Mouse (Mus musculus) heart, postnatal 14 days (tissue): ENCODE measurements around the gene Nyap2. TPM values are rescaled to one million over a fixed set of nuclear protein-coding genes. Genes with fewer than 3 reads are reported as not detected.
A peak's percentile ranks its signal among the peaks of the same experiment; 100 is the strongest.

Source experiments
- DNase-seq, 2 experiments: peaks; one replicate each; pipeline ENCODE4 v3.0.0; 2021 to 2022
- intact Hi-C: fragments of 180-260 bp; cut with DNase I; formaldehyde crosslinking; loops from one replicate; pipeline ENCODE4 v1.15.1; 2025
- long read RNA-seq, 2 experiments: library from polyadenylated mRNA; stranded (forward); transcript quantifications; one replicate each; pipeline ENCODE4 v2.0.0; 2021
- total RNA-seq, 2 experiments: library from RNA; stranded (reverse); gene quantifications; 2 replicates each; pipeline ENCODE4 v1.2.3; 2021

The Nyap2 gene
- total RNA-seq = not detected
- long read RNA-seq, experiment 1 = 0 reads
- long read RNA-seq, experiment 2 = 0 reads

DNA sequence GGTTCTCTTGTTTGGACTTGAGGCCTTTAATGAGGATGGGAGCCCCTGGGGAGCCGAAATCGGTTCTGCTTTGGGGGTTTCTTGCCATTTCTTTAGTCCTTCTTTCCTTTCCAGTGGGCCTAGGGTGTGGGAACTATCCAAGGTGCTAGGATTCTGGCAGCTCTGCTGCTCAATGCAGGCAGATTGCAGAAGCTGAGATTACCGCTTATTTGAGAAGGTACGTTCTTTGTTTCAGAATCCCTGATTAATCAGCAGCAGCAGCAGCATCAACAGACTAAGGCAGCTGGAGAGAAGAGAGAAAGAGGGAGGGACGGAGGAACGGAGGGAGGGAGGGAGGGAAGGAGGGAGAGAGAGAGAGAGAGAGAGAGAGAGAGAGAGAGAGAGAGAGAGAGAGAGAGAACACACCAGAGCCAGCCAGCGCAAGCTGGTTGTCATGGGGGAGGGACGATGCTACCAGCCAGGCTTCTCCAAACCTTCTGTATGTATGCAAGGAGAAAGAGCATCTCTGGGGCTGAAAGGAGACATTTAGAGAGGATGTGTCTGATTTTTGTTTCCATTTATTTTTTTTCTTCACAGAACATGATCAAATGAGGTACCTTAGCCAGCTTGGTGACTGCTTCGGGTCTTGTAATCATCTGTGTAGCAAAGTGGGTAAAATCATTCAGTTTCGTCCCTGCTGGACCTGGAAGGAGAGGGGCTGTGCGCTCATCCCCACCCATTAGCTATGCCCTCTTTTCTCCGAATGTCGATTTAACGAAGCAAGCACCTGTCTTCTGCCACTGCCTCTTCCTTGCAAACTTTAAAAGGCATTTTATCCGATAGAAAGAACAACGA, at the start of gene Nyap2:
Nyap2 (plus strand) TSS at position 120 of the 834 bp plus-strand sequence.
- DNase-seq = peak in 1 of 2 experiments; percentile 9
- intact Hi-C loops = no loop called here

DNA sequence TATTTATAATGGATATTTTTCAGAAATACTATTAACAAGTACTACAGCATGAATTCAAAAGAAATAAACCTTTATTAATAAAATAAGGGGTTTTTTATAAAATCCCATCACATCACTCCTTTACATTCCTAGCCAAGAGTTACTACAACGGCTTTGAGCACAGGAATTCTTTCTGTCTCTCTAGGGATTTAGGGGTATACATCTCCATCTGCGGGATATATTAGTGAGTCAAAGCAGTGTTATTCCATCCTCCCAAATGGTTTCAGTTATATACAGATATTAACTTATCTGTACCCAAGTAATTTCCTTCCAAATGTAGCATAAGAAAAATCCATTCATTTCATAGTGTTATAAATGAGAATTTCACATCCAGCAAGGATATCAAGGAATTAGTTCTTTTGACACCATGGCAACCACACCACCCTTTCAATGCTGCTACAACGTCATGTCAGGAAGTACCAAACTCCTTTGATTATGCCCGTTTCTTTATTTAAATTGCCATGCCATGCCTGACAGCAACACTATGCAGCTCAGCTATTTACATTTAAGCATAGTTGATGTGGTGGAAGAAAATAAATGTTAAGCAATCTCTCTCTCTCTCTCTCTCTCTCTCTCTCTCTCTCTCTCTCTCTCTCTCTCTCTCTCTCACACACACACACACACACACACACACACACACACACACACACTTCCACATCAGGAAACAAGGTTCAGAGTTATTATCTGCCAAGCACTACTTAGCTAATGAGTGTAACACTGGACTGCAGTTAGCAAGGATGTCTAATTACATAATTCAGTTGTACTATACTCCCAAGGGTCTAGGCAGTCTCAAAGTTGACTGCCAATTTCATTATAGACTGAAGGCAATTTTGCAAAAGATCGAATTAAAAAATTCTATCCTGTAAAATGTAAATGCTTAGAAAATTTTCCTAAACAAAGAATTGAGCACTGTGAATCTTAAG, 33.6 kb upstream of the Nyap2 start:
- intact Hi-C loops = no loop called here
- no peak for DNase-seq

DNA sequence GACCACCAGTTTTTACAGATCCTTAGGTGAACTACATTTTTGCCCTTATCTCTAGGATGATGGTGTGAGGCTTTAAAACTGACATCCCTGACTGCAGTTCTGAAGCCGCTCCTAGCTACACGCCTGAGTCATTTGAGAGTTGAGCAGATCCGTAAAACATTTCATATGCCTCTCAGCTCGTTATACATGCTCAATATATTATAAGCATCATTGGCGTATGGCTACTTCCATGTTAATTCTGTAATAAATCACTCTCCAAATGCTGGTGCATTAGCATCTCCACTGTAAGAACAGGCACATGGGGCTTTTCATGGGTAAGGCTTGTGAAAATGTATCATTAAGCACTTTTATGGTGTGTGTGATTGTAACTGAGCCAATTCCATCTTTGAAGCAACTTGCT, 18.4 kb upstream of the Nyap2 start:
- DNase-seq = no peak
- intact Hi-C loops = no loop called here

DNA sequence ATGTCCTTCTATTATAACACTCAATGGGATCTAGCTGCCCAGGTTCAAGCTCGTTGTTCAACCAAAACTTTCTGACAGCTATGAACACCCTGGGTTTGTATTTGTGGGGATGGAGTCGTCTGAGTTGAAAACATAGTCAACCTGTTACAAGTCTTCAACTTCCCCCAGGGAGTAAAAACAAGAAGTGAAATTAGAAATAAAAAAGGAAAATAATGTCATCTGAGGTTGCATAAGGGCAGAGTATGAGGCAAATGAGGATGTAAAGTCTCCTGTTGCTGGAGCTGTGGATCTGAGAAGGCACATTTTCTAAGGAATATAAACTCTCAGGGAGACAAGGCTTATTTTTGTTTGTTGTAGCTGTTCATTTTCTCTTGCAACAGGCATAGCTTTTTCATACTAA, 17.9 kb upstream of the Nyap2 start:
- intact Hi-C loops = no loop called here
- DNase-seq = no peak

DNA sequence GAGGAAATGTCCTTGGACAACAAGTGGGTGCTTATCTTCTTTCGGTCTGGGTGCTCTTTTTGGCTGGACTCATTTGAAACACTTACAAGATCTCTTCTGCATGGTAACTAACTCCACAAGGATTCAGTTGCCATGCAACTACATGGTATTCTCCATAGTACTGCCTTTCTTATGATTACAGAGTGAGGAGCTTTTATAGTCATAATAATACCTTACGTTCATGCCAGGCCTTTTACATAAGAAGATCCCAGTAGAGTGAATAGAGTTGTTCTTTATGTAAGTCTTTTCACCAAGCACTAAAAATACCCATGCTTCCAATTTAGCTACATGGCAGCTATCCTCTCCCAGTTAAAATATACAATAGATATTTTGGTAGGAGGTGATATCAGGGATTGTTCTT, 13.9 kb upstream of the Nyap2 start:
- intact Hi-C loops = no loop called here
- no peak for DNase-seq

DNA sequence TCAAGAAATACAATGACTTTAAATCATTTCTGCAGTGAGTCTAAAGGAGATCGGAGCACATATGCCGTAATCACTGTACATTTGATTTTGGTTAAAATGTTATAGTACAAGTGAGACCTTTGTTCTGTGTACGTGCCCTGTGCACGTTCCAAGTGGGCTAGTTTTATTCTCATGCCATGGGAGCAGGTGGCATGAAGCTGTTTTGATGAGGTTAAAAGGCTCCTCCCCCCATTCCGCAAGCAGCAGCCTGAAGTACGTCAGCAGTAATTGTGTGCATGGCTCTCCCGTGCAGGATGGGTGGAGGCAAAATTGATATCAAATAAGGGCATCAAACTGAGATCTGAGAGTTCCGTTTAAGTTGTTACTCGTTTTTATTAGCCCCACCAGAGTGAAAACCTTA, 491 bp upstream of the Nyap2 start:
- no peak for DNase-seq
- intact Hi-C loops = no loop called here

DNA sequence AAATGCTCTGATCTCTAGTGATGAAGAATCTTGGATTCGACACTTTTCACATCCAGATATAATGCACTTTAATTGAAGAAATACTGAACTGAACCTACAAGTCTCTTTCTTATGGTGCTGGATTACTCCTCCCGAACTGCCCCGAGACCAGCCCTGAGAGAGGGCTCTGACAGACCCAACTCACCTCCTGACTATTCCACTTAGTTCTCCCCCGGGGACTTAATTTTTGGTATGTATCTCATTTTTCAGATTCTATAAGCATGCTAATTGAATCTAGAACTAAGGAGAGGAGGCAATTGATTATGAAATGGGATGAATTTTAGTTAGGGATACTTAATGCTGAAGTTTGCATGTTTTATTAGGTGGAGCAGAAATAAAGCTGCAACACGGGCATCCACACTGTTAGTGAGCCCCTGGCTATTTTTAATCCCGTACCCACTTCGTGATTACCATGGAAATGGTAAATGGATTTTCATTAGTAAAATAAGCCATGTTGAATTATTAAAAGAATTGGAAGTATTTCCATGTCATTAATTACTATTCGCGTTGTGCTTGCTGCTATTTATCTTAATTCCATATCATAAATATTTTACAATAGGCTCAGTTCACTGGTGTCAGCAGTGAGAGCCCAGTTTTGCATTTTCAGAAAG, 1.0 kb downstream of the Nyap2 start:
- intact Hi-C loops = no loop called here

DNA sequence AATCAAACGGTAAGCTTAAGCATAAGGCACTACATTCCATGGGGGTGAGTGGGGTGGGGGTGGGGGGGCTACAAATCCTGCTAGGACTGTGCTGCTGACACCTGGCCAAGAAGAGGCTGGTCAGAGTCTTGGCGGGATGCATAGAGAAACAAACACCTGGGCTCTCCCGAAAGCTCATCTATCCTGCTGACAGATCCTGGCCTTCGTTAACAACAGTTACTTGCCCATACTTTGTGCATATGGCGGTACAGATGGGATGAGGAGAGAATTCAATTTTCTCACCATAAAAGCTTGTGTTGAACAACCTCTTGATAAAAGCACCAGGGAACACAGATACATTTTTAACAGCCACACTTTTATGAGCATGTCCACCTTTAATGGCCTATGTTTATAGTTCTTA, 10.7 kb downstream of the Nyap2 start:
- intact Hi-C loops = no loop called here

More for the DNA sequence above, 1.0 kb downstream of the Nyap2 start:
- no peak for DNase-seq

DNA sequence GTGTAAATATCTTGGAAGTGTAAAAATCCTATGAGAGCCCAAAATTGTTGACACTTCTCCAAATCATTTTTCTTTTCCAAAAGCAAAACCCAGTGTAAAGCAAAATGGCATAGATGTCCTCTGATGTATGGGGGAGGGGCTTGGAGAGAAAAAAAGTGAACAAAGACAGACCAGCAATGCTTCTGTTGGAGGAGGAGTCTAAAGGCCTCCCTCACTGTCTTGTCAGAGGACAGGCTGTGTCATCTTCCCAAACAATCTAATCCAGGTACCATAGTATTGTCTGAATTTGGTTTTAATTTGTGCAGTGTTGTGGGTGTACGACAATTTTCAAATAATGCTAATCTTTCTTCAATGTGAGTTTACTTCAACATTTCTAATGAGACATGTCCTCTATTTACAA, 13.7 kb downstream of the Nyap2 start:
- no peak for DNase-seq
- intact Hi-C loops = no loop called here

More for the DNA sequence above, 10.7 kb downstream of the Nyap2 start:
- DNase-seq = no peak

DNA sequence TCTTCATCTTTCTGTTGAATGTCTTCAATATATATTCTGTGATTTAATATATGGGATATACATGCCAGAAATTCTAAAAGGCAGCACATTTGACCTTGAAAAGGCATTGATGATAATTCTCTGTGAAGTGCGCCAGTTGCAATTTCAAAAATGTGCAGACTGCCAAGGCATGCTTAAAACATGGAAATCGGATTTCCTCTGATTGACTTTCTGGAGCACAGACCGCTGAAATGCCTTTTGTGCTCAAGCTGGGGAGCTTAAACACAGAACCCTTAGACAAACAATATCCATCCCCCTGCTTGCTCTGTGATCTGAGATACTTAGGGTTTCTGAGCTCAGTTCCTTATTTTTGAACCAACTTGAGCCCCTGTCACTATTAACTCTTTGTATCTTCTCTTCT, 14.2 kb downstream of the Nyap2 start:
- intact Hi-C loops = no loop called here
- no peak for DNase-seq

DNA sequence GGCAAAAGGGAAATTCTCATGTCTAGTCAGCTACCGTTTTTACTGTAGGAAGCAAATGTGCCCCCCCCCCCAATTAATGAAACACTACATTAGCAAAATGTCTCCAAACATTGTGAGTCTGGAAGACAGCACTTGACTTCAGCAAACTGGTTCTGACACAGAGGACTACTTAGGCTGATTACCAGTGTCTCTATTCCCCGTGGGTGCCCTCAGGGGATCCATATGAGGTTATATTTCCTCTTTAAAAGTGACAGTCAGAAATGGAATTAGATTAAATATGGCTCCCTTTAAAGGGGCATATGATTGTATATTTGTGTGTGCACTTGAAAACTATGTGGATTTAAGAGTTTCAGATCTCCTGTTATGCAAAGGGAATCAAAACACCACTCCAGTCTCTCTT, 15.3 kb downstream of the Nyap2 start:
- intact Hi-C loops = no loop called here
- DNase-seq = no peak

DNA sequence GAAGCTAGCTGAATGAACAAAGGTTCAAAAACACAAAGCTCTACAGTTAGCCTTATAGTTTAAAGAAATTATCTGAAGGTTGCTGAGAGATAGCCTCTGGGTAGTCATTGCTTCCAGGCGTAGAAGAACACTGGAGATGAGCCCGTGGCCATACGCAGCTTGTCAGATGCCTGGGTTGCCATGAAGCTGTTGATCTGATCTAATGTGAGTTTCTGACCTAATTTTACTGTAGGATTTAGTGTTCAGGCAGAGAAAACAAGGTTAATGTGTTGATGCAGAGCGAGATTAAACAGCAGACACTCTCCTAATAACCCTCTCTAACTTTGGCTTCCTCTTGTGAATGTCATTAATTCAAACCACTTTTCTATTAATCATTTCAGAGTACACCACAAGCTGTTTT, 16.1 kb downstream of the Nyap2 start:
- intact Hi-C loops = no loop called here
- DNase-seq = no peak

DNA sequence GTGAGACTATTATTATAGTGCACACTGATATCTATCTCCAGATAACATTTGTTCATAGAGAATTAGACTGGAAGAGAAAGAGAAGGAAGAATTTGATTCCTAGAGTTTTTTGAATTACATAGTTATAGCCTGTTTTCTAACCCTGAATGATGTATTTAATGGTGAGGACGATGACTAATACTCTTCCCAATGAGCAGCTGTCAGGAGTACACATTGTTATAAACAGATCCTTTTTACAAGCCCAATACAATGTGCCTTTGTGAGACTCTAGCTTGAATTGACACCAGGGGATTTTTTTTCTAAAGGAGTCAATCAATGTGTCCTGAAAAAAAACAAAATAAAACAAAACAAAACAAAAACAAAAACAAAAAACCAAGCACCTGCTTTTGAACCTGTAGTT, 22.2 kb downstream of the Nyap2 start:
- intact Hi-C loops = no loop called here
- no peak for DNase-seq

DNA sequence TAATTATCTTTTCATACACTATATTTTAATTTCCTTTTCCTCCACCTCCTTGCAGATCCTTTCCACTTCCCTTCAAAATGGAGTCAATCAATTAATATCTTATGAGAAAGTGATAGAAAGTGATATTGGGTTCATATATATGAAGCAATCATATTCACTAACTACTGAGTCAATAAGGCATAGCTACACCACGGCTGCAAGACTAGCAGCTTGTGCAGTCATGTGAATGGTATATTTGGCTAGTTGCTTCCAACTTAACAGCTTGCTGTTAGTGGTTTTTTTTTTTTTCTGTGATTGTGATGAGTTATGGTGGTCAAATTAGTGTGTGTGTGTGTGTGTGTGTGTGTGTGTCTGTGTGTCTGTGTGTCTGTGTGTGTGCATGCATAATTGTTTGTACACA, 25.0 kb downstream of the Nyap2 start:
- intact Hi-C loops = no loop called here
- DNase-seq = no peak

DNA sequence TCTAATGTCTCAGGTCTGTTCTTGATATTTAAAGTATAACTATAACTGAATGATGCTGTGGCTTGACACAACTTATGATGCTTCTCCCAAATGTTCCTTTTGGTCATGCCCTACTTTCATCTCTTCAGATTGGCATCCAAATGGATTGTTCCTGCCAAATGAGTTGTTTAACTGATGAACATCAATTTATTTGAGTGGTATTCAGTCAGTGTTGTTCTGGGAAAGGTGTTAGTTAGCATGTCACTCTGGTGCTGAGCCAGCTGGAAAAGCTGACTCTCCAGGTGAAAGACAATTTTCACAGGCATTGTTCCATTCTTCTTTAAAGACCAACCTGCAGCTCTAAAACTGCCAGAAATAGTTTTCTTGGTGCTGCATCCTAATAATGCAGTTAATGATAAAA, 43.0 kb downstream of the Nyap2 start:
- intact Hi-C loops = no loop called here

DNA sequence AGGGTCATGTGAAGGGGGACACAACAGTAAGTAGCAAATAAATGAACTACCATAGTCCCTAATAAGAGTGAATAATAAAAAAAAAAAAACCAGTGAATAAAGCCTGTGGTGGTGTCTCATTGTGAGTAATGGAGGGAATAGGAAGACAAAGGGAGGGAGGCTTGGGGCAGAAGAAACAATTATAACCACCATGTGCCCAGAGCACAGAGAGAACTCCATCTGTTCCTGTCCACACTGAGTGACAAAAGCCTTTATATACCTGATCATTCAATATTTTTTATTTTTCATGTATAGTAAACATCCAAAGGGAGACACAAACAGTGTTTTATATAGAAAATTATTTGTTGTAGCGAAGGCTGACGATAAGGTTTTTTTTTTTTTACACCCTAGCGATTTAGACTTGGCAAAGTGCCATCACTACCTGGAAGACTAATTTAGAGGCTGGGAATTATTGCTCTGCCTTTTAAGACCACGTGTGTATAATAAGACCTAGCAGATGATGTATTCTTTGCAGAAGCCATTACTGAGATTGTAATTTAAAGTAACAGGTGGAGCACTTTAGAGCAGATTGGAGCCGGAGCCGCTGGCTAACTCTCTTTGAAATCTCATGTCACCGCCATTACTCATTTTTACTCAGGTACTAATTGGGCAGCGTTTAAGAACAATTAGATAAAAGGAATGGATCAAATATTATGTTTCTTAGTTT, 55.4 kb downstream of the Nyap2 start:
- intact Hi-C loops = no loop called here
- DNase-seq = no peak

More for the DNA sequence above, 43.0 kb downstream of the Nyap2 start:
- DNase-seq = no peak

DNA sequence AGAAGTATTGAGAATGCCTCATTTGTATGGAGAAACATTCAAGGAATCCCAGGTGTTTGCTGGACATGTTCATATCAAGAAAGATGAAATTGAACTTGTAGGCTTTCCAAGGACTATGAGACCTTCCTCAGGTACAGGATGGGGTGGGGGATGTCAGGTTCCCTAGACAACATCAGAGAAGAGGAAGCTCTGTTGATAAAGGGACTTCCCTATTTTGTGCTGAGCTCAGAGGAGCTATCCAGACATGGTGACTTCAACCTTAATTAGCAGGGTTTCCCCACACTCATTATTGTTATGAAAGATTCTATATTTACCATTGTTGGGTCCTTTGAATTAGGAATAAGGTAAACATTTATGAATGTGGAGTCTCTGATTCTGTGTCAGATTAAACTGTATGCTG, 67.1 kb downstream of the Nyap2 start:
- DNase-seq = no peak
- intact Hi-C loops = no loop called here

DNA sequence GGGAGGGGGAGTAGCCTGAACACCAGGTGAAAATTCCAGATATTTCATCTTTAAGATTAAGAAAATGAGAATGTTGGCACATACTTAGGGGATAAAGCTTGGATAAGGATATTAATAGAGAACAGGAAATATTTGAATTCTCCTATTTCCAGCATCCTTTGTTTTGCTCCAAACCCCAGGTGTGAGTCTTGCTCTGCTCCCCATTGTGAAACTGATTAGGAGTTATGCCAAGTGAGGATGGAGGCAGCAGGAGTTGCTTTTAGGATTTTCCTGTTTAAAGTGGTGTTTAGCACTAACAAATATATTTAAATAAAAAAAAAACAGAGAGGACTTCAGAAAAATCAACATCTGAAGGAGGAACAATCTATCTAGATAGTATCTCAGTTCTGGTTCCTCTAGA, 68.8 kb downstream of the Nyap2 start:
- intact Hi-C loops = no loop called here
- no peak for DNase-seq

DNA sequence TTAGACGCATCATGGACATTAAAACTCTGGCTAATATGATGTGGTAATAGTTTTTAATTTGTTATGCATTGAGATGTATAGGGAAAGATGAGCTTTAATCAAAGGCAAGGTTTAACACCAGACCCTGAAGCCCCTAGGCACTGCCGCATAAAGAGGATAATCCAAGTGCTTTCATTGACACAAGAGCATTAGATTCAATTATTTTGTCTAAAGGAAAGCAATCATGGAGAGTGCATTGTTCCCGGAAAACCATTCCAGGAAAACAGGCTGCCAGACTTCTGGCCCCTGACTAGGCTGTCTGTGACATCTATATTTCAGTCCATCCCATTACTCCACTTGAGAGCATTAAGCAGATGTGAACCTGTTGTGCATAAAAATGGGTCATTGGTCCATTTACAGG, 92.5 kb downstream of the Nyap2 start:
- DNase-seq = no peak
- intact Hi-C loops = no loop called here

DNA sequence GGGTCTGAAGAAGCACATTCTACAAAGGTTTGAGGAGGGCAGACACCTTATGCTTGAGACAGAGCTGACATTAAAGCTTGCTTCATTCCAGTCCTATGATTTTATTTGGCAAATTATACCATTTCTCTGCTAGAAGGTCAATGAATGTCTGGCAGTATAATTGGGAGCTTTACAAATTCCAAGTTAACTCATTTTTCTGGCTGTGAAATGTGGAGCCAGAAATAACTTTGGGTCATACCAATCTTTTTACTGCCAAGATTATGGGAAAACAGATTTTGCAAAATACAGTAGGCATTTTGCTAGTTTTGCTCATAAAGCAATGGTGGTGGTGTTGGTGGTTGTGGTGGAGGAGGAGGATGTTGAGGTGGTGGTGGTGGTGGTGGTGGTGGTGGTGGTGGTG, 96.0 kb downstream of the Nyap2 start:
- DNase-seq = no peak
- intact Hi-C loops = no loop called here
